Mouse (Mus musculus): Measurements from ENCODE around the gene Sptbn1.

GRCm38 (mm10) chr11:30158028-30158700, 109.8 kb downstream of the Sptbn1 start:
- no peak for TF ChIP-seq CTCF (IDR thresholded peaks at IDR 0.05)
- peak; percentile 51; the same call in 1 of the 2 replicates for TF ChIP-seq EP300 (IDR thresholded peaks at IDR 0.05)
